Mouse (Mus musculus): ENCODE data around the gene Tbx3. TPM values are rescaled to one million over a fixed set of nuclear protein-coding genes. Genes with fewer than 3 reads are reported as not detected.
A peak's percentile ranks its signal among the peaks of the same experiment; 100 is the strongest.

Gene Tbx3
- polyA plus RNA-seq, 1 experiment, result 29.8 TPM

- no peaks in the 10 kb centered on the region for H3K9me3 ChIP-seq (replicated peaks; ENCODE audit: control insufficient read depth, insufficient read depth, low read length, poor library complexity, severe bottlenecking)
- H3K27ac ChIP-seq (ENCODE audit: insufficient read depth, low read length), result no peak overlapping the region
- no peak overlapping the region for H3K9ac ChIP-seq (ENCODE audit: low read depth, poor library complexity, severe bottlenecking)
- H3K27me3 ChIP-seq (ENCODE audit: control insufficient read depth, insufficient read depth, low read length, poor library complexity, severe bottlenecking), result no peaks in the 10 kb centered on the region
- no peak overlapping the region for H3K4me3 ChIP-seq (ENCODE audit: low read depth, low read length)
- H3K36me3 ChIP-seq (ENCODE audit: control insufficient read depth, insufficient read depth, low read length, poor library complexity, severe bottlenecking), result no peaks in the 10 kb centered on the region
- H3K4me1 ChIP-seq (ENCODE audit: control insufficient read depth, insufficient read depth, low read length), result no peaks in the 10 kb centered on the region
- TF ChIP-seq CTCF (IDR thresholded peaks at IDR 0.05; ENCODE audit: low read depth, low read length) (no peak), POLR2A (IDR thresholded peaks at IDR 0.05; ENCODE audit: insufficient read depth, low read length) (no peak), EP300 (IDR thresholded peaks at IDR 0.05; ENCODE audit: insufficient read depth, low read depth, low read length) (no peak)
These were observed 28.8 kb upstream of the Tbx3 start for GRCm38 (mm10) chr5:119641714-119642113.

- Histone ChIP-seq H3K27me3 (ENCODE audit: control insufficient read depth, insufficient read depth, low read length, poor library complexity, severe bottlenecking) (peaks cover 2% of the 10 kb centered on the region; the same call in 1 of the 2 replicates), H3K9ac (ENCODE audit: low read depth, poor library complexity, severe bottlenecking) (no peak overlapping the region), H3K4me1 (ENCODE audit: control insufficient read depth, insufficient read depth, low read length) (no peaks in the 10 kb centered on the region), H3K9me3 (replicated peaks; ENCODE audit: control insufficient read depth, insufficient read depth, low read length, poor library complexity, severe bottlenecking) (no peaks in the 10 kb centered on the region), H3K4me3 (ENCODE audit: low read depth, low read length) (no peak overlapping the region), H3K27ac (ENCODE audit: insufficient read depth, low read length) (no peak overlapping the region), H3K36me3 (ENCODE audit: control insufficient read depth, insufficient read depth, low read length, poor library complexity, severe bottlenecking) (no peaks in the 10 kb centered on the region)
- TF ChIP-seq EP300 (IDR thresholded peaks at IDR 0.05; ENCODE audit: insufficient read depth, low read depth, low read length), result no peak
- TF ChIP-seq CTCF (IDR thresholded peaks at IDR 0.05; ENCODE audit: low read depth, low read length), result no peak
- TF ChIP-seq POLR2A (IDR thresholded peaks at IDR 0.05; ENCODE audit: insufficient read depth, low read length), result no peak
These were observed 23.5 kb upstream of the Tbx3 start for GRCm38 (mm10) chr5:119646965-119647364.

- Histone ChIP-seq H3K27ac (ENCODE audit: insufficient read depth, low read length) (no peak overlapping the region), H3K27me3 (ENCODE audit: control insufficient read depth, insufficient read depth, low read length, poor library complexity, severe bottlenecking) (peaks cover 2% of the 10 kb centered on the region; the same call in 1 of the 2 replicates), H3K9ac (ENCODE audit: low read depth, poor library complexity, severe bottlenecking) (no peak overlapping the region)
These were observed 19.1 kb upstream of the Tbx3 start for GRCm38 (mm10) chr5:119651135-119651965.

GRCm38 (mm10) chr5:119656354-119656753 is 14.1 kb upstream of the Tbx3 start:
- no peaks in the 10 kb centered on the region for H3K9me3 ChIP-seq (replicated peaks; ENCODE audit: control insufficient read depth, insufficient read depth, low read length, poor library complexity, severe bottlenecking)
- 0 out of 2 replicates have a peak overlapping the region, but pooled peaks have one; percentile 46 for H3K9ac ChIP-seq (ENCODE audit: low read depth, poor library complexity, severe bottlenecking)
- H3K4me1 ChIP-seq (ENCODE audit: control insufficient read depth, insufficient read depth, low read length), result peaks cover 4% of the 10 kb centered on the region
- TF ChIP-seq CTCF (IDR thresholded peaks at IDR 0.05; ENCODE audit: low read depth, low read length), result no peak
- peaks cover 2% of the 10 kb centered on the region for H3K27me3 ChIP-seq (ENCODE audit: control insufficient read depth, insufficient read depth, low read length, poor library complexity, severe bottlenecking)
- H3K4me3 ChIP-seq (ENCODE audit: low read depth, low read length), result no peak overlapping the region
- no peaks in the 10 kb centered on the region for H3K36me3 ChIP-seq (ENCODE audit: control insufficient read depth, insufficient read depth, low read length, poor library complexity, severe bottlenecking)
- H3K27ac ChIP-seq (ENCODE audit: insufficient read depth, low read length), result no peak overlapping the region

More at GRCm38 (mm10) chr5:119651135-119651965, 19.1 kb upstream of the Tbx3 start:
- no peaks in the 10 kb centered on the region for H3K4me1 ChIP-seq (ENCODE audit: control insufficient read depth, insufficient read depth, low read length)
- TF ChIP-seq POLR2A (IDR thresholded peaks at IDR 0.05; ENCODE audit: insufficient read depth, low read length) (no peak), CTCF (IDR thresholded peaks at IDR 0.05; ENCODE audit: low read depth, low read length) (no peak), EP300 (IDR thresholded peaks at IDR 0.05; ENCODE audit: insufficient read depth, low read depth, low read length) (no peak)
- H3K9me3 ChIP-seq (replicated peaks; ENCODE audit: control insufficient read depth, insufficient read depth, low read length, poor library complexity, severe bottlenecking), result no peaks in the 10 kb centered on the region
- no peak overlapping the region for H3K4me3 ChIP-seq (ENCODE audit: low read depth, low read length)
- H3K36me3 ChIP-seq (ENCODE audit: control insufficient read depth, insufficient read depth, low read length, poor library complexity, severe bottlenecking), result no peaks in the 10 kb centered on the region

- no peak for TF ChIP-seq EP300 (IDR thresholded peaks at IDR 0.05; ENCODE audit: insufficient read depth, low read depth, low read length)
- TF ChIP-seq CTCF (IDR thresholded peaks at IDR 0.05; ENCODE audit: low read depth, low read length), result no peak
- H3K9me3 ChIP-seq (replicated peaks; ENCODE audit: control insufficient read depth, insufficient read depth, low read length, poor library complexity, severe bottlenecking), result no peaks in the 10 kb centered on the region
- peaks cover 2% of the 10 kb centered on the region for H3K27me3 ChIP-seq (ENCODE audit: control insufficient read depth, insufficient read depth, low read length, poor library complexity, severe bottlenecking)
- peaks cover 4% of the 10 kb centered on the region for H3K4me1 ChIP-seq (ENCODE audit: control insufficient read depth, insufficient read depth, low read length)
- H3K9ac ChIP-seq (ENCODE audit: low read depth, poor library complexity, severe bottlenecking), result 0 out of 2 replicates have a peak overlapping the region, but pooled peaks have one; percentile 46
- peak overlapping the region; percentile 23; the same call in 1 of the 2 replicates for H3K4me3 ChIP-seq (ENCODE audit: low read depth, low read length)
- H3K36me3 ChIP-seq (ENCODE audit: control insufficient read depth, insufficient read depth, low read length, poor library complexity, severe bottlenecking), result no peaks in the 10 kb centered on the region
- no peak overlapping the region for H3K27ac ChIP-seq (ENCODE audit: insufficient read depth, low read length)
These were observed 13.6 kb upstream of the Tbx3 start for GRCm38 (mm10) chr5:119656856-119657255.

- peaks cover 6% of the 10 kb centered on the region for H3K27me3 ChIP-seq (ENCODE audit: control insufficient read depth, insufficient read depth, low read length, poor library complexity, severe bottlenecking)
- no peaks in the 10 kb centered on the region for H3K9me3 ChIP-seq (replicated peaks; ENCODE audit: control insufficient read depth, insufficient read depth, low read length, poor library complexity, severe bottlenecking)
- H3K4me3 ChIP-seq (ENCODE audit: low read depth, low read length), result no peak overlapping the region
- no peak overlapping the region for H3K9ac ChIP-seq (ENCODE audit: low read depth, poor library complexity, severe bottlenecking)
- no peak overlapping the region for H3K27ac ChIP-seq (ENCODE audit: insufficient read depth, low read length)
- peaks cover 4% of the 10 kb centered on the region for H3K4me1 ChIP-seq (ENCODE audit: control insufficient read depth, insufficient read depth, low read length)
- TF ChIP-seq EP300 (IDR thresholded peaks at IDR 0.05; ENCODE audit: insufficient read depth, low read depth, low read length), result 0 out of 2 replicates have a peak, but pooled peaks have one; percentile 40
- no peak for TF ChIP-seq POLR2A (IDR thresholded peaks at IDR 0.05; ENCODE audit: insufficient read depth, low read length)
- H3K36me3 ChIP-seq (ENCODE audit: control insufficient read depth, insufficient read depth, low read length, poor library complexity, severe bottlenecking), result no peaks in the 10 kb centered on the region
These were observed 13.1 kb upstream of the Tbx3 start for GRCm38 (mm10) chr5:119657362-119657761.

Data from ES-Bruce4 (cell line).